Comparison of ENCODE assay signal across 27 mouse cellular contexts in genomic region chr1:42648366-42648935, GRCm38 (mm10). TPM values are rescaled to one million over a fixed set of nuclear protein-coding genes. Genes with fewer than 3 reads are reported as not detected.
DNase-seq lines count a peak whose midpoint lies in the region; ATAC-seq and TF ChIP-seq lines count a peak whose summit lies in the region.
"Had no signal": no experiment of that assay in that cellular context is flagged by ENCODE, and none has a peak within 500 bp of the region (broad histone marks: within the 10 kb centered on the region; RNA-seq: fewer than 3 reads in every experiment).

No protein-coding gene starts in this region.

- peak overlapping the region; percentile 59; the same call in 1 of the 2 replicates for H3K27ac ChIP-seq in forebrain, embryonic 13.5 days
- H3K27ac ChIP-seq in forebrain, embryonic 11.5 days (ENCODE audit: low read depth, low read length) = no peak overlapping the region
- H3K27ac ChIP-seq in midbrain, embryonic 15.5 days = no peak overlapping the region
- H3K27ac ChIP-seq in midbrain, embryonic 13.5 days = no peak overlapping the region
- peak overlapping the region; percentile 37 for H3K27ac ChIP-seq in cortical plate, adult 2 months (ENCODE audit: insufficient read depth, low read length)
- H3K27ac ChIP-seq: embryonic facial prominence, embryonic 12.5 days; kidney, embryonic 15.5 days; left cerebral cortex, adult 2 months; neural tube, embryonic 12.5 days had no signal

- TF ChIP-seq POLR2A in cortical plate, adult 2 months (IDR thresholded peaks at IDR 0.05; ENCODE audit: extremely low read depth, insufficient read depth, low read length) = no peak

- no peak overlapping the region for H3K4me2 ChIP-seq in forebrain, embryonic 13.5 days
- H3K4me2 ChIP-seq in forebrain, embryonic 11.5 days (ENCODE audit: low read depth, low read length, severe bottlenecking) = no peak overlapping the region
- H3K4me2 ChIP-seq in midbrain, embryonic 15.5 days = no peak overlapping the region
- H3K4me2 ChIP-seq in midbrain, embryonic 13.5 days (replicated peaks) = no peak overlapping the region
- H3K4me2 ChIP-seq: embryonic facial prominence, embryonic 12.5 days; kidney, embryonic 15.5 days; neural tube, embryonic 12.5 days had no signal

- no peaks in the 10 kb centered on the region for H3K9me3 ChIP-seq in forebrain, embryonic 13.5 days (replicated peaks)
- H3K9me3 ChIP-seq in forebrain, embryonic 11.5 days (ENCODE audit: control insufficient read depth, low read length) = no peaks in the 10 kb centered on the region; the same call in 1 of the 2 replicates
- no peaks in the 10 kb centered on the region for H3K9me3 ChIP-seq in midbrain, embryonic 15.5 days
- no peaks in the 10 kb centered on the region for H3K9me3 ChIP-seq in midbrain, embryonic 13.5 days
- H3K9me3 ChIP-seq: embryonic facial prominence, embryonic 12.5 days; kidney, embryonic 15.5 days; neural tube, embryonic 12.5 days had no signal

- peaks cover 47% of the 10 kb centered on the region for H3K36me3 ChIP-seq in forebrain, embryonic 13.5 days (ENCODE audit: poor library complexity, severe bottlenecking)
- peaks cover 6% of the 10 kb centered on the region for H3K36me3 ChIP-seq in forebrain, embryonic 11.5 days (ENCODE audit: control insufficient read depth, insufficient read depth, low read length)
- H3K36me3 ChIP-seq in midbrain, embryonic 15.5 days (replicated peaks) = no peaks in the 10 kb centered on the region; the same call in 1 of the 2 replicates
- H3K36me3 ChIP-seq in midbrain, embryonic 13.5 days = peaks cover 43% of the 10 kb centered on the region
- H3K36me3 ChIP-seq: embryonic facial prominence, embryonic 12.5 days; kidney, embryonic 15.5 days had no signal

- ATAC-seq in forebrain, embryonic 13.5 days = peak; percentile 68; the same call in 1 of the 2 replicates
- no peak; the same call in 1 of the 2 replicates for ATAC-seq in forebrain, embryonic 11.5 days (replicated peaks; ENCODE audit: low FRiP score)
- ATAC-seq in midbrain, embryonic 15.5 days (replicated peaks) = 0 out of 2 replicates have a peak, but pooled peaks have one; percentile 48
- ATAC-seq in midbrain, embryonic 13.5 days = no peak

- no peak for DNase-seq in forebrain, embryonic 11.5 days (ENCODE audit: low spot score)
- DNase-seq in layer of hippocampus, postnatal 10 days (ENCODE audit: low spot score in 2 of 2) = peak; percentile 22 to 42
- no peak for DNase-seq in spleen, postnatal 36 days (ENCODE audit: low spot score in 2 of 2)
- no peak for DNase-seq in embryo, embryonic 9.5 days (ENCODE audit: extremely low spot score)
- DNase-seq: adrenal gland, postnatal 25 days; cerebellum, adult 11 months; cerebellum, adult 9-11 months; kidney, adult 11 months; kidney, postnatal 4 days; lung, postnatal 4 days; right cerebral cortex, postnatal 25 days; thymus, postnatal 36 days had no signal

- H3K27me3 ChIP-seq in forebrain, embryonic 13.5 days = no peaks in the 10 kb centered on the region
- no peaks in the 10 kb centered on the region for H3K27me3 ChIP-seq in forebrain, embryonic 11.5 days (ENCODE audit: control insufficient read depth, insufficient read depth, low read length)
- no peaks in the 10 kb centered on the region for H3K27me3 ChIP-seq in midbrain, embryonic 15.5 days (replicated peaks)
- no peaks in the 10 kb centered on the region for H3K27me3 ChIP-seq in midbrain, embryonic 13.5 days
- H3K27me3 ChIP-seq: embryonic facial prominence, embryonic 12.5 days; kidney, embryonic 15.5 days; neural tube, embryonic 12.5 days had no signal

- no peak overlapping the region for H3K4me3 ChIP-seq in forebrain, embryonic 13.5 days
- no peak overlapping the region for H3K4me3 ChIP-seq in forebrain, embryonic 11.5 days (ENCODE audit: low read depth, low read length)
- H3K4me3 ChIP-seq in midbrain, embryonic 15.5 days = no peak overlapping the region
- H3K4me3 ChIP-seq in midbrain, embryonic 13.5 days (replicated peaks) = no peak overlapping the region
- no peak overlapping the region for H3K4me3 ChIP-seq in cortical plate, adult 2 months (ENCODE audit: insufficient read depth, low read length)
- H3K4me3 ChIP-seq: embryonic facial prominence, embryonic 12.5 days; kidney, embryonic 15.5 days; left cerebral cortex, adult 2 months; neural tube, embryonic 12.5 days had no signal

- no peak overlapping the region for H3K9ac ChIP-seq in forebrain, embryonic 13.5 days
- H3K9ac ChIP-seq in forebrain, embryonic 11.5 days (ENCODE audit: low read length) = no peak overlapping the region
- no peak overlapping the region for H3K9ac ChIP-seq in midbrain, embryonic 15.5 days
- H3K9ac ChIP-seq in midbrain, embryonic 13.5 days (replicated peaks) = no peak overlapping the region
- H3K9ac ChIP-seq: embryonic facial prominence, embryonic 12.5 days; kidney, embryonic 15.5 days; neural tube, embryonic 12.5 days had no signal

- TF ChIP-seq CTCF in cortical plate, adult 2 months (IDR thresholded peaks at IDR 0.05; ENCODE audit: extremely low read depth, insufficient read depth, low read length) = no peak

- 50% methylated on average over 9 of the region's 9 CpGs for WGBS in forebrain, embryonic 13.5 days
- 81% methylated on average over 9 of the region's 9 CpGs for WGBS in forebrain, embryonic 11.5 days
- 83% methylated on average over 9 of the region's 9 CpGs for WGBS in midbrain, embryonic 15.5 days
- 88% methylated on average over 9 of the region's 9 CpGs for WGBS in midbrain, embryonic 13.5 days

- peaks cover 26% of the 10 kb centered on the region for H3K4me1 ChIP-seq in forebrain, embryonic 13.5 days
- no peaks in the 10 kb centered on the region for H3K4me1 ChIP-seq in forebrain, embryonic 11.5 days (replicated peaks; ENCODE audit: control insufficient read depth, insufficient read depth, low read length)
- H3K4me1 ChIP-seq in midbrain, embryonic 15.5 days = no peaks in the 10 kb centered on the region
- 0 out of 2 replicates have a peak, but pooled peaks cover 5% of the 10 kb centered on the region for H3K4me1 ChIP-seq in midbrain, embryonic 13.5 days (replicated peaks)
- H3K4me1 ChIP-seq in cortical plate, adult 2 months (ENCODE audit: control insufficient read depth, insufficient read depth, low read length) = no peaks in the 10 kb centered on the region; the same call in 1 of the 2 replicates
- H3K4me1 ChIP-seq: embryonic facial prominence, embryonic 12.5 days; kidney, embryonic 15.5 days; neural tube, embryonic 12.5 days had no signal

RNA-seq across cellular contexts. Expression of gene Pou3f3, which starts 47.1 kb away (rescaled TPM):
- polyA plus RNA-seq in forebrain, embryonic 13.5 days (2015; fragmentation: Nextera tagmentation; extraction: Ambion mirVana) = 37.1 and 44.2 TPM in 2 replicates
- polyA plus RNA-seq in forebrain, embryonic 11.5 days (2014; fragmentation: Nextera tagmentation; extraction: Ambion mirVana) = 28.5 and 29.3 TPM in 2 replicates
- 19.0 and 21.3 TPM in 2 replicates for polyA plus RNA-seq in midbrain, embryonic 15.5 days (2015; fragmentation: Nextera tagmentation; extraction: Ambion mirVana)
- polyA plus RNA-seq in midbrain, embryonic 13.5 days (2015; fragmentation: Nextera tagmentation; extraction: Ambion mirVana) = 28.2 and 28.4 TPM in 2 replicates
- 37.5 and 39.1 TPM in 2 replicates for polyA plus RNA-seq in cortical plate, adult 2 months (2012; rRNA removed)
- total RNA-seq in layer of hippocampus, postnatal 10 days (2021) = 10 to 100 TPM; 60.7 to 69.3 TPM
- total RNA-seq: common myeloid progenitor, adult 5-6 weeks; gastrocnemius, adult 18-20 months; hematopoietic stem cell, adult 5-6 weeks; liver, adult 2 months had no signal
- polyA plus RNA-seq: heart, postnatal 0 days; liver, adult 2 months; liver, embryonic 16.5 days; spleen, adult 2 months had no signal

Comparison
In these comparisons a context has a peak if more than half of its experiments do, and no peak if none do; other contexts are left out.
1. ATAC-seq: peak in forebrain, embryonic 13.5 days (single experiment) and midbrain, embryonic 15.5 days (single experiment); none in forebrain, embryonic 11.5 days (single experiment) and midbrain, embryonic 13.5 days (single experiment).
2. H3K27ac ChIP-seq: peak in forebrain, embryonic 13.5 days (single experiment) and cortical plate, adult 2 months (single experiment); none in forebrain, embryonic 11.5 days (single experiment), midbrain, embryonic 15.5 days (single experiment) and midbrain, embryonic 13.5 days (single experiment).
3. DNase-seq: peak in layer of hippocampus, postnatal 10 days (2 of 2); none in forebrain, embryonic 11.5 days (single experiment), spleen, postnatal 36 days (0 of 2) and embryo, embryonic 9.5 days (single experiment).